Mouse (Mus musculus): ENCODE data around the gene Tas2r102.

- TF ChIP-seq CTCF (IDR thresholded peaks at IDR 0.05; ENCODE audit: low read depth) (no peak), EP300 (IDR thresholded peaks at IDR 0.05; ENCODE audit: low read depth) (no peak)
Observed at GRCm38 (mm10) chr6:132795393-132795792, 33.5 kb downstream of the Tas2r102 start.

Data from liver, postnatal 0 days (tissue).